Mouse (Mus musculus): ENCODE results near the gene Stk19.

DNA sequence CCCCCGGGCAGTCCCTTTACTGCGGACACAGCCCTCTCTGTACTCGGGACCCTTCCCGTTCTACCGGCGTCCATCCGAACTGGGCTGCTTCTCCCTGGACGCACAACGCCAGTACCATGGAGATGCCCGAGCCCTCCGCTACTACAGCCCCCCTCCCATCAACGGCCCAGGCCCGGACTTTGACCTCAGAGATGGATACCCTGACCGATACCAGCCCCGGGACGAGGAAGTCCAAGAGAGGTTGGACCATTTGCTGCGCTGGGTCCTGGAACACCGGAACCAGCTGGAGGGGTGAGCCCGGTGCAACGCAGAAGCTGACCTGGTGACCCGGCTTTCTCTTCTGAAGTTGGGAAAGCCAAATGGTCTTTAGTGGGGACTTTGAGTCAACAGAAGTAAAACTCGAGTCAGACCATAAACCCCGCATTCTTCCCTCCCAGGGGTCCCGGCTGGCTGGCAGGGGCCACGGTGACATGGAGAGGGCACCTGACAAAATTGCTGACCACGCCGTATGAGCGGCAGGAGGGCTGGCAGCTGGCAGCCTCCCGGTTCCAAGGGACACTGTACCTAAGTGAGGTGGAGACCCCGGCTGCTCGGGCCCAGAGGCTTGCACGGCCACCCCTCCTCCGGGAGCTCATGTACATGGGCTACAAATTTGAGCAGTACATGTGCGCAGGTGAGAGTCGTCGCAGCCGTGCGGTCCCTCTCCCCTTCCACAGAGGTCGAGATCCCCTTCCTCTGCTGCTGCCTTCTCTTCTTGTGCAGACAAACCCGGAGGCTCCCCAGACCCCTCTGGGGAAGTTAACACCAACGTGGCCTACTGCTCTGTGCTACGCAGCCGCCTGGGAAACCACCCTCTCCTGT, 949 bp upstream of the Stk19 start:
- TF ChIP-seq ZNF384 (IDR thresholded peaks at IDR 0.05; ENCODE audit: low read depth, low read length) = no peak
- no peak for TF ChIP-seq ZC3H11A (IDR thresholded peaks at IDR 0.05; ENCODE audit: borderline replicate concordance, low read depth, low read length)
- no peak for TF ChIP-seq HCFC1 (IDR thresholded peaks at IDR 0.05; ENCODE audit: borderline replicate concordance, insufficient read depth, low read length)
- no peak for TF ChIP-seq CHD2 (IDR thresholded peaks at IDR 0.05; ENCODE audit: low read depth, low read length)
